Comparison of ENCODE assay signal across 27 mouse cellular contexts in the genomic region with DNA sequence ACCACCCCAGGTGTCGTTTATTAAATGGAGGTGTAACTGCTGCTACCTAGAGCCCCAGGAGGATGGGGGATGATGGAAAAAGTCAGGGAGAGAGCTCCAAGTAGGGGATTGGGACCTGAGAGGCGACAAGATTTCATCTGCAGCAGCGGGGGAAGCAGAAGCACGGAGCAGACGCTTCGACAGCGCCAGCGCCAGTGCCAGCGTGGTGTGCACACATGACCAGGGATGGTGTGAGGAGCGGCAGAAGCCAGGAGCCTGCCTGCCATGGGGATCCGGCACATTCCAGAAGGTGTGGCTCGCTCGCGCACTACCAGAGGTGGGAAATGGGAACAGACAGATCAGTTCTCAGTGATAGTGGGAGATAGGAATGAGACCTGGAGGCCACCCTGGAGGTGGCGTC. TPM values are rescaled to one million over a fixed set of nuclear protein-coding genes. Genes with fewer than 3 reads are reported as not detected.
A peak's percentile ranks its signal among the peaks of the same experiment; 100 is the strongest.
DNase-seq lines count a peak whose midpoint lies in the region; ATAC-seq lines count a peak whose summit lies in the region.
"Had no signal": no experiment of that assay in that cellular context is flagged by ENCODE, and none has a peak within 500 bp of the region (broad histone marks: within the 10 kb centered on the region; RNA-seq: fewer than 3 reads in every experiment).

No protein-coding gene starts in this region.

- no peak for ATAC-seq in forebrain, embryonic 13.5 days
- ATAC-seq: forebrain, embryonic 15.5 days; inflammation-experienced regulatory T-cells, adult 6 months; liver, embryonic 12.5 days had no signal

- H3K9ac ChIP-seq in forebrain, embryonic 13.5 days, result no peak overlapping the region
- H3K9ac ChIP-seq: embryonic facial prominence, embryonic 13.5 days; forebrain, embryonic 15.5 days; heart, embryonic 15.5 days; hindbrain, embryonic 14.5 days; limb, embryonic 13.5 days; liver, embryonic 12.5 days had no signal

- DNase-seq in forebrain, embryonic 10.5 days (ENCODE audit: extremely low spot score, low spot score), result no peak
- peak; percentile 73 for DNase-seq in brain, adult 2 months (ENCODE audit: low read depth, low spot score)
- peak; percentile 46 to 72 for DNase-seq in left cerebral cortex, postnatal 14 days (ENCODE audit: low spot score in 2 of 2)
- peak; percentile 58 for DNase-seq in right cerebral cortex, postnatal 25 days
- DNase-seq in Muller cell, postnatal 12 days (ENCODE audit: inconsistent ontology term), result no peak
- no peak for DNase-seq in c-Kit-positive CD71-positive TER-119-positive erythroid progenitor cells, embryonic 14.5 days (ENCODE audit: low spot score)
- DNase-seq: adrenal gland, postnatal 14 days; cerebellum, adult 11 months; cerebellum, adult 9-11 months; heart, postnatal 4 days; kidney, adult 2 months; lung, adult 2 months; lung, postnatal 14 days; thymus, postnatal 25 days had no signal

- H3K27me3 ChIP-seq in forebrain, embryonic 10.5 days (ENCODE audit: poor library complexity, severe bottlenecking), result no peaks in the 10 kb centered on the region
- no peaks in the 10 kb centered on the region for H3K27me3 ChIP-seq in forebrain, embryonic 13.5 days
- H3K27me3 ChIP-seq: embryonic facial prominence, embryonic 13.5 days; forebrain, embryonic 15.5 days; heart, embryonic 15.5 days; limb, embryonic 13.5 days; liver, embryonic 12.5 days had no signal

- H3K27ac ChIP-seq in forebrain, embryonic 10.5 days, result 0 out of 2 replicates have a peak overlapping the region, but pooled peaks have one; percentile 15
- no peak overlapping the region for H3K27ac ChIP-seq in forebrain, embryonic 13.5 days
- H3K27ac ChIP-seq: embryonic facial prominence, embryonic 13.5 days; forebrain, embryonic 15.5 days; heart, embryonic 15.5 days; hindbrain, embryonic 14.5 days; kidney, postnatal 0 days; limb, embryonic 13.5 days; liver, embryonic 12.5 days had no signal

- H3K4me2 ChIP-seq in forebrain, embryonic 13.5 days, result no peak overlapping the region
- H3K4me2 ChIP-seq: embryonic facial prominence, embryonic 13.5 days; forebrain, embryonic 15.5 days; heart, embryonic 15.5 days; hindbrain, embryonic 14.5 days; limb, embryonic 13.5 days; liver, embryonic 12.5 days; midbrain, embryonic 11.5 days had no signal

- H3K4me1 ChIP-seq in forebrain, embryonic 10.5 days, result peaks cover 17% of the 10 kb centered on the region
- H3K4me1 ChIP-seq in forebrain, embryonic 13.5 days, result peaks cover 15% of the 10 kb centered on the region
- H3K4me1 ChIP-seq: embryonic facial prominence, embryonic 13.5 days; heart, embryonic 15.5 days; limb, embryonic 13.5 days; liver, embryonic 12.5 days had no signal

- 83% methylated on average over 15 of the region's 15 CpGs for WGBS in forebrain, embryonic 10.5 days
- 83% methylated on average over 15 of the region's 15 CpGs for WGBS in forebrain, embryonic 13.5 days

- H3K9me3 ChIP-seq in forebrain, embryonic 10.5 days, result peaks cover 3% of the 10 kb centered on the region; the same call in 1 of the 2 replicates
- 0 out of 2 replicates have a peak, but pooled peaks cover 3% of the 10 kb centered on the region for H3K9me3 ChIP-seq in forebrain, embryonic 13.5 days (replicated peaks)
- H3K9me3 ChIP-seq: embryonic facial prominence, embryonic 13.5 days; forebrain, embryonic 15.5 days; heart, embryonic 15.5 days had no signal

- H3K36me3 ChIP-seq in forebrain, embryonic 10.5 days (replicated peaks), result no peaks in the 10 kb centered on the region
- H3K36me3 ChIP-seq in forebrain, embryonic 13.5 days (ENCODE audit: poor library complexity, severe bottlenecking), result no peaks in the 10 kb centered on the region
- H3K36me3 ChIP-seq: embryonic facial prominence, embryonic 13.5 days; forebrain, embryonic 15.5 days; heart, embryonic 15.5 days; limb, embryonic 13.5 days; liver, embryonic 12.5 days had no signal

- H3K4me3 ChIP-seq in forebrain, embryonic 10.5 days, result no peak overlapping the region
- H3K4me3 ChIP-seq in forebrain, embryonic 13.5 days, result no peak overlapping the region
- H3K4me3 ChIP-seq: embryonic facial prominence, embryonic 13.5 days; erythroblast, embryonic 14.5 days; forebrain, embryonic 15.5 days; heart, embryonic 15.5 days; limb, embryonic 13.5 days; liver, embryonic 12.5 days had no signal

- intact Hi-C loops in left cerebral cortex, postnatal 14 days (cut with DNase I), result no loop called here

RNA-seq across cellular contexts. Expression of a gene that starts 55.1 kb away (rescaled TPM):
- 3.8 and 4.6 TPM in 2 replicates for polyA plus RNA-seq in forebrain, embryonic 10.5 days (2016; fragmentation: Nextera tagmentation; extraction: Ambion mirVana)
- 28.6 and 29.4 TPM in 2 replicates for polyA plus RNA-seq in forebrain, embryonic 13.5 days (2015; fragmentation: Nextera tagmentation; extraction: Ambion mirVana)
- total RNA-seq in left cerebral cortex, postnatal 14 days (2021), result 100 to 1,000 TPM; 108 to 128 TPM
- total RNA-seq: gastrocnemius, adult 18-20 months; megakaryocyte progenitor cell, adult 5-6 weeks had no signal
- polyA plus RNA-seq: inflammation-experienced regulatory T-cells, adult 6 months had no signal

Comparison
In these comparisons a context has a peak if more than half of its experiments do, and no peak if none do; other contexts are left out.
1. DNase-seq: peak in brain, adult 2 months (single experiment), left cerebral cortex, postnatal 14 days (2 of 2) and right cerebral cortex, postnatal 25 days (single experiment); none in forebrain, embryonic 10.5 days (single experiment), Muller cell, postnatal 12 days (single experiment) and c-Kit-positive CD71-positive TER-119-positive erythroid progenitor cells, embryonic 14.5 days (single experiment).